Mouse (Mus musculus) brain, embryonic 14.5 days (tissue): Measurements from ENCODE around the gene Rassf5.

Source experiments
- CTCF ChIP-seq: fragments of 200-500 bp; IDR thresholded peaks from 2 replicates; pipeline ENCODE4 v1.5.1; 2012; ENCODE audit warnings: inconsistent platforms, mild to moderate bottlenecking, moderate library complexity, borderline replicate concordance; ENCODE audit not compliant: insufficient read depth, insufficient read length; ENCODE audit errors: extremely low read depth
- POLR2A ChIP-seq: fragments of 200-500 bp; IDR thresholded peaks from 2 replicates; pipeline ENCODE4 v1.6.1; 2012; ENCODE audit warnings: mild to moderate bottlenecking, inconsistent platforms, borderline replicate concordance; ENCODE audit not compliant: poor library complexity, insufficient read depth, insufficient read length, severe bottlenecking; ENCODE audit errors: extremely low read depth

DNA sequence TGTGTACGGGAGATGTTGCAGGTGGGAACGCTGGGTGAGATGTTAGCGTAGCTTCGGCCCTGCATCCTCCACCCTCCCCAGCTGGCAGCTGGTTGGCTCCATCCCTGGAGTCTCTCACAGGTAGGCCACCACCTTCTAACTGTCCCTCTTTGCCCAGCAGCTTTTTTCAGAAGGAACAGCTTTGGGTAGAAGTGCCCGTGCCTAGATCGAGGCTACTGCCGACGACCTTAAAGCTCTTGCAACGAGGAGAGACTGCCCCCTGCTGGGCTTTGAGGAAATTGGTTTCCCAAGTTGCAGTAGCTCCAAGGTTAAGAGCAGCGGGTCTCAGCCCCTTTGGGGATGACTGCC, 15.2 kb upstream of the Rassf5 start:
- TF ChIP-seq CTCF (peak; percentile 85), POLR2A (no peak)
